ENCODE assay signal across 8 mouse cellular contexts in genomic region chr11:75193256-75194071, GRCm38 (mm10). TPM values are rescaled to one million over a fixed set of nuclear protein-coding genes. Genes with fewer than 3 reads are reported as not detected.
DNase-seq lines count a peak whose midpoint lies in the region; ATAC-seq and TF ChIP-seq lines count a peak whose summit lies in the region.

Rtn4rl1 (plus strand) TSS chr11:75193783.

- peak within 1 kb of the TSS; percentile 56 for H3K9ac ChIP-seq in ES-E14 (ENCODE audit: insufficient read depth, low read depth, low read length, poor library complexity, severe bottlenecking)
- H3K9ac ChIP-seq in hindbrain, embryonic 16.5 days (ENCODE audit: low read depth, low read length) = peak within 1 kb of the TSS; percentile 68

- no peak for TF ChIP-seq CTCF in gastrocnemius, adult 2 months (IDR thresholded peaks at IDR 0.05)

- H3K4me3 ChIP-seq in ES-E14 (ENCODE audit: insufficient read depth in 1 of 2, low read depth in 1 of 2, low read length in 2 of 2, poor library complexity in 1 of 2, severe bottlenecking in 1 of 2) = peak within 1 kb of the TSS; percentile 62 to 77
- peak within 1 kb of the TSS; percentile 75 for H3K4me3 ChIP-seq in gastrocnemius, adult 2 months
- H3K4me3 ChIP-seq in hindbrain, embryonic 16.5 days (ENCODE audit: low read length) = peak within 1 kb of the TSS; percentile 60

- in situ Hi-C loops in ES-E14 (cut with MboI; ENCODE audit: low sequenced_read_pairs in 2 of 2, unreplicated experiment in 2 of 2) = loop anchor here (5.0 kb wide), 1 partner anchor 99 kb away; no protein-coding TSS in a partner anchor

- no peak within 1 kb of the TSS for H3K27ac ChIP-seq in ES-E14 (ENCODE audit: insufficient read depth, low read depth, low read length, poor library complexity, severe bottlenecking)
- peak within 1 kb of the TSS; percentile 73 for H3K27ac ChIP-seq in gastrocnemius, adult 2 months
- H3K27ac ChIP-seq in hindbrain, embryonic 16.5 days (ENCODE audit: low read depth, low read length) = peak within 1 kb of the TSS; percentile 32; the same call in 1 of the 2 replicates

- WGBS in hindbrain, embryonic 16.5 days = under 1% methylated on average over 71 of the region's 84 CpGs

- peak within 1 kb of the TSS; percentile 72 for H3K4me2 ChIP-seq in hindbrain, embryonic 16.5 days (ENCODE audit: low read length)

- ATAC-seq in hindbrain, embryonic 16.5 days = no peak
- no peak for ATAC-seq in erythroid progenitor cell, adult 5-6 weeks (replicated peaks; ENCODE audit: low FRiP score, poor library complexity, severe bottlenecking)

- no peaks in the 10 kb centered on the region; the same call in 1 of the 2 replicates for H3K36me3 ChIP-seq in ES-E14 (ENCODE audit: control insufficient read depth, insufficient read depth, low read length, poor library complexity, severe bottlenecking)
- no peaks in the 10 kb centered on the region for H3K36me3 ChIP-seq in hindbrain, embryonic 16.5 days (ENCODE audit: control insufficient read depth, insufficient read depth, low read length)

- peaks cover 2 to 20% of the 10 kb centered on the region in 2 experiments; a peak in 3 of 4 replicates for H3K4me1 ChIP-seq in ES-E14 (ENCODE audit: control insufficient read depth in 2 of 2, insufficient read depth in 2 of 2, low read length in 2 of 2, poor library complexity in 1 of 2)
- peaks cover 39% of the 10 kb centered on the region for H3K4me1 ChIP-seq in hindbrain, embryonic 16.5 days (ENCODE audit: control insufficient read depth, insufficient read depth, low read depth, low read length)

- intact Hi-C loops in gastrocnemius, adult 2 months (cut with DNase I) = no loop called here

- peaks cover 11% of the 10 kb centered on the region for H3K27me3 ChIP-seq in hindbrain, embryonic 16.5 days (replicated peaks; ENCODE audit: control insufficient read depth, insufficient read depth, low read length)

- no peak for DNase-seq in ES-E14 (ENCODE audit: low read depth, low spot score)
- DNase-seq in brain, adult 2 months (ENCODE audit: low read depth, low spot score) = peak; percentile 94
- peak; percentile 80 for DNase-seq in gastrocnemius, adult 2 months
- DNase-seq in left cerebral cortex, adult 8-10 months (ENCODE audit: low spot score in 2 of 2) = peak in 1 of 2 experiments; percentile 71
- peak; percentile 68 to 77 for DNase-seq in lung, postnatal 4 days
- peak; percentile 77 for DNase-seq in right cerebral cortex, postnatal 25 days

- H3K9me3 ChIP-seq in ES-E14 (ENCODE audit: control insufficient read depth, insufficient read depth, low read depth, low read length) = no peaks in the 10 kb centered on the region
- H3K9me3 ChIP-seq in hindbrain, embryonic 16.5 days (ENCODE audit: control insufficient read depth, low read length) = no peaks in the 10 kb centered on the region

TF ChIP-seq in ES-E14, 5 proteins besides CTCF, POLR2A, EP300 and RAD21:
- TF ChIP-seq HCFC1 (IDR thresholded peaks at IDR 0.05; ENCODE audit: borderline replicate concordance, insufficient read depth, low read length) (no peak), ZNF384 (IDR thresholded peaks at IDR 0.05; ENCODE audit: low read depth, low read length) (no peak), ZC3H11A (IDR thresholded peaks at IDR 0.05; ENCODE audit: borderline replicate concordance, low read depth, low read length) (no peak), CHD2 (IDR thresholded peaks at IDR 0.05; ENCODE audit: low read depth, low read length) (no peak), MAFK (IDR thresholded peaks at IDR 0.05; ENCODE audit: insufficient read depth, low read depth, low read length) (no peak)
TF ChIP-seq in ES-E14: peak in this region for 0.

RNA-seq across cellular contexts. Expression of gene Rtn4rl1, which starts in this region (rescaled TPM):
- 1.0 and 1.1 TPM in 2 replicates for total RNA-seq in ES-E14 (2012; rRNA removed)
- 1 to 10 TPM in 1 of 2 experiments, under 1 TPM in 1; 0.54 to 1.1 TPM for total RNA-seq in gastrocnemius, adult 2 months (2021)
- polyA plus RNA-seq in hindbrain, embryonic 16.5 days (2015; fragmentation: Nextera tagmentation; extraction: Ambion mirVana) = 10.6 and 10.7 TPM in 2 replicates
- total RNA-seq in left cerebral cortex, adult 8-10 months (2022) = 10 to 100 TPM; 67.2 to 72.6 (median 67.9) TPM
- 0.42 and 1.1 TPM in 2 replicates for total RNA-seq in erythroid progenitor cell, adult 5-6 weeks (2015; ENCODE audit: low replicate concordance)
- total RNA-seq in erythroid progenitor cell, adult 5-6 weeks (2017; ENCODE audit: low replicate concordance) = not detected in 2 replicates

Comparison
In these comparisons a context has a peak if more than half of its experiments do, and no peak if none do; other contexts are left out.
1. RNA of gene Rtn4rl1 (total RNA-seq): 67.2 to 72.6 TPM in left cerebral cortex, adult 8-10 months; 0.54 to 1.1 TPM in gastrocnemius, adult 2 months, 1.0 to 1.1 TPM in ES-E14 and 0.42 to 1.1 TPM in erythroid progenitor cell, adult 5-6 weeks; every median in the first group is over 10 times any median in the second.
2. Peak in every context shown above with its lines, with median percentiles within 50 percentile points of each other: H3K4me3 ChIP-seq.